Mouse (Mus musculus) gastrocnemius, postnatal 4 days (tissue): ENCODE measurements at regions not wholly inside any gene's neighbourhood (a gene's known extent, or its start where the extent isn't known, plus 50 kb on each side); places are given as distances from the start of the nearest gene placed in this dataset. TPM values are rescaled to one million over a fixed set of nuclear protein-coding genes. Genes with fewer than 3 reads are reported as not detected.

Source experiments
- DNase-seq, 2 experiments: peaks; one replicate each; pipeline ENCODE4 v3.0.0; 2021 to 2022; ENCODE audit warnings: low spot score in 2 of 2, mixed read lengths in 2 of 2
- microRNA-seq: library from miRNA; unstranded; fragments of <30 nt; microRNA quantifications from one replicate; pipeline ENCODE4 v1.2.0, GENCODE M21; 2021

GRCm38 (mm10) chr12:94733179-94733578 is 958.8 kb upstream of the Flrt2 start:
- no peak for DNase-seq

GRCm38 (mm10) chr12:94737263-94737662 is 954.8 kb upstream of the Flrt2 start:
- no peak for DNase-seq

GRCm38 (mm10) chr12:94749747-94750515 is 942.1 kb upstream of the Flrt2 start:
- DNase-seq: no peak

- DNase-seq: no peak
Measured at GRCm38 (mm10) chr12:94755754-94756153, 936.3 kb upstream of the Flrt2 start.

- no peak for DNase-seq
Measured at GRCm38 (mm10) chr12:94795913-94796615, 896.0 kb upstream of the Flrt2 start.

GRCm38 (mm10) chr12:94804692-94805091 is 887.3 kb upstream of the Flrt2 start:
- DNase-seq: no peak

- no peak for DNase-seq
Measured at GRCm38 (mm10) chr12:94831400-94831799, 860.6 kb upstream of the Flrt2 start.

- no peak for DNase-seq
Measured at GRCm38 (mm10) chr12:94862720-94863119, 829.3 kb upstream of the Flrt2 start.

GRCm38 (mm10) chr12:94910816-94911215 is 781.2 kb upstream of the Flrt2 start:
- no peak for DNase-seq

GRCm38 (mm10) chr12:94943067-94943466 is 749.0 kb upstream of the Flrt2 start:
- no peak for DNase-seq

Small RNAs in the stretch of these regions (microRNA-seq; reads per million reads assigned to microRNA genes)
- gene Mir8099-2: not detected
